Mouse (Mus musculus) limb, embryonic 11.5 days (tissue): ENCODE data around the gene Galnt17. TPM values are rescaled to one million over a fixed set of nuclear protein-coding genes. Genes with fewer than 3 reads are reported as not detected.

ENCODE experiments used
- ATAC-seq: fragments of 200-750 bp; cut with Nextera tagmentation; 2 replicates; pipeline ENCODE4 v1.8.0; 2017; ENCODE audit warnings: low read depth; ENCODE audit not compliant: insufficient number of reproducible peaks, low FRiP score, low TSS enrichment
- DNase-seq: peaks from one replicate; pipeline ENCODE4 v3.0.0-alpha.2; 2015; ENCODE audit warnings: low spot score
- H3K27ac ChIP-seq: fragments of 300-500 bp; sonication (generic); replicated peaks from 2 replicates; pipeline ENCODE4 v1.5.1; 2014; ENCODE audit warnings: low read depth, mild to moderate bottlenecking, low read length
- H3K27me3 ChIP-seq: fragments of 300-500 bp; sonication (generic); 2 replicates; pipeline ENCODE4 v1.6.1; 2014; ENCODE audit warnings: mild to moderate bottlenecking, low read length, mixed read lengths; ENCODE audit not compliant: control insufficient read depth, insufficient read depth
- H3K36me3 ChIP-seq: fragments of 300-500 bp; sonication (generic); 2 replicates; pipeline ENCODE4 v1.6.1; 2014; ENCODE audit warnings: mild to moderate bottlenecking, low read length, moderate library complexity, mixed read lengths; ENCODE audit not compliant: control insufficient read depth, insufficient read depth
- H3K4me1 ChIP-seq: fragments of 300-500 bp; sonication (generic); 2 replicates; pipeline ENCODE4 v1.6.1; 2014; ENCODE audit warnings: low read length, mixed read lengths; ENCODE audit not compliant: control insufficient read depth, insufficient read depth
- H3K4me2 ChIP-seq: fragments of 300-500 bp; sonication (generic); 2 replicates; pipeline ENCODE4 v1.6.1; 2014; ENCODE audit warnings: low read depth, mild to moderate bottlenecking, moderate library complexity; ENCODE audit not compliant: severe bottlenecking
- H3K4me3 ChIP-seq: fragments of 300-500 bp; sonication (generic); 2 replicates; pipeline ENCODE4 v1.5.1; 2014; ENCODE audit warnings: low read depth, low read length
- H3K9ac ChIP-seq: fragments of 300-500 bp; sonication (generic); 2 replicates; pipeline ENCODE4 v1.6.1; 2014; ENCODE audit warnings: mild to moderate bottlenecking, low read length
- H3K9me3 ChIP-seq: fragments of 300-500 bp; sonication (generic); 2 replicates; pipeline ENCODE4 v1.6.1; 2016; ENCODE audit warnings: low read length; ENCODE audit not compliant: control insufficient read depth
- WGBS: fragments of 180-500 bp; shearing (Covaris S2); extraction: QIAGEN DNeasy Blood & Tissue Kit; methylation state at CpG from one replicate; pipeline ENCODE4 v1.1.7; 2014; 5-methylcytosine and 5-hydroxymethylcytosine counted together
- polyA plus RNA-seq: library from polyadenylated mRNA; unstranded; fragments of >200 nt; fragmentation: Nextera tagmentation; extraction: Ambion mirVana; gene quantifications from 2 replicates; pipeline ENCODE4 v1.2.1, GENCODE M21; 2014

The Galnt17 gene
- polyA plus RNA-seq, 1 experiment from 2014 or later: 1.1 TPM

DNA sequence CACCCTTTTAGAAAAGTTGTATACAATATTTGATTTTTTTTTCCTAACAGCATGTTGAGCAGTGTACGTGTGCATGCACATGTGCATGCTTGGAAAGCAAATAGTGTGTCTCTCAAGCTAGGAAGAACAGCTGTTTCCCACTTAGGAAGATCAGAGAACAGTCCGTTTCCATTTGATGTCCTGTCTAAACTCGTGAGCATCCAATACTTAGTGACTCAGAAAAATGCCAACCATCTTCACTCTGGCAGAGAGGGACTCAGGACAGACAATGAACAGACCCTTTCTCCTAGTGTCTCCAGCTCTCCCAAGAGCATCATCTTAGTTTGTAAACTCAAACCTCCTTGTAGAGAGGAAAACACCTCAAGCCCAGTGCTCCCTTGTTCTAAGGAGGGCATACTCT is 116.0 kb downstream of the Galnt17 start:
- Histone ChIP-seq H3K27me3 (no peaks in the 10 kb centered on the region), H3K4me3 (no peak overlapping the region), H3K36me3 (no peaks in the 10 kb centered on the region), H3K4me1 (no peaks in the 10 kb centered on the region), H3K9me3 (no peaks in the 10 kb centered on the region), H3K9ac (no peak overlapping the region), H3K4me2 (no peak overlapping the region), H3K27ac (no peak overlapping the region)
- DNase-seq (no peak), ATAC-seq (no peak)
- WGBS: 76% methylated on average over 3 of the region's 3 CpGs

DNA sequence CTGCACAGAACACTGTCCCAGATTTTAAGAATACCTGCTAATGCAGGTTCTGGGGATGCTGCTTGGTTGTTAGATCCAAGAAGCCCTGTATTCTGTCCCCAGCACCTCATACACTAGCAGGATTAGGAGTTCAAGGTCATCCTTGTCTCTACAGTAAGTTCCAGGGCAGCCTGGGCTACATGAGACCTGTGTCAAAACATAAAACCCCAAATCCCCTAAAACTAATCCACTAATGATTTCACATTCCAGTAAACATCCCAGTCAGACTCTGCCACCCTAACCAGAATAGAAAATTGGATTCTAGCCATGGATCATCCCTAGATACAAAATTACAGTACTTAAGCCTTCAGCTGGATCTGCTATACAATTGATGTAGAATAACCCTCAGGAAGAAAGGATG is 123.7 kb downstream of the Galnt17 start:
- Histone ChIP-seq H3K27me3 (no peaks in the 10 kb centered on the region), H3K9ac (no peak overlapping the region)
- no peak for ATAC-seq

GRCm38 (mm10) chr5:131181231-131181630 is 127.1 kb downstream of the Galnt17 start:
- H3K27ac ChIP-seq: no peak overlapping the region
- no peak overlapping the region for H3K4me2 ChIP-seq
- no peak overlapping the region for H3K9ac ChIP-seq
- H3K4me1 ChIP-seq: no peaks in the 10 kb centered on the region
- no peak overlapping the region for H3K4me3 ChIP-seq
- no peaks in the 10 kb centered on the region for H3K27me3 ChIP-seq
- ATAC-seq (no peak), DNase-seq (no peak)
- 89% methylated on average over 1 of the region's 1 CpGs for WGBS
- no peaks in the 10 kb centered on the region for H3K36me3 ChIP-seq
- no peaks in the 10 kb centered on the region for H3K9me3 ChIP-seq

More for the DNA sequence above, 123.7 kb downstream of the Galnt17 start:
- no peaks in the 10 kb centered on the region for H3K9me3 ChIP-seq
- no peaks in the 10 kb centered on the region for H3K36me3 ChIP-seq
- DNase-seq: no peak
- H3K4me1 ChIP-seq: no peaks in the 10 kb centered on the region
- H3K4me2 ChIP-seq: no peak overlapping the region
- H3K27ac ChIP-seq: no peak overlapping the region
- no peak overlapping the region for H3K4me3 ChIP-seq

GRCm38 (mm10) chr5:131180756-131181155 is 127.5 kb downstream of the Galnt17 start:
- 91% methylated on average over 1 of the region's 1 CpGs for WGBS
- H3K4me2 ChIP-seq: no peak overlapping the region
- H3K9ac ChIP-seq: no peak overlapping the region
- H3K4me1 ChIP-seq: no peaks in the 10 kb centered on the region
- no peak overlapping the region for H3K4me3 ChIP-seq
- H3K27ac ChIP-seq: no peak overlapping the region
- DNase-seq (no peak), ATAC-seq (no peak)
- H3K27me3 ChIP-seq: no peaks in the 10 kb centered on the region
- no peaks in the 10 kb centered on the region for H3K9me3 ChIP-seq
- H3K36me3 ChIP-seq: no peaks in the 10 kb centered on the region

GRCm38 (mm10) chr5:131177851-131178250 is 130.4 kb downstream of the Galnt17 start:
- H3K36me3 ChIP-seq: no peaks in the 10 kb centered on the region
- no peak overlapping the region for H3K4me2 ChIP-seq
- H3K27me3 ChIP-seq: no peaks in the 10 kb centered on the region
- no peak for ATAC-seq
- H3K4me3 ChIP-seq: no peak overlapping the region
- no peaks in the 10 kb centered on the region for H3K9me3 ChIP-seq
- H3K9ac ChIP-seq: no peak overlapping the region
- H3K4me1 ChIP-seq: no peaks in the 10 kb centered on the region
- WGBS: 61% methylated on average over 7 of the region's 7 CpGs
- DNase-seq: no peak
- no peak overlapping the region for H3K27ac ChIP-seq

DNA sequence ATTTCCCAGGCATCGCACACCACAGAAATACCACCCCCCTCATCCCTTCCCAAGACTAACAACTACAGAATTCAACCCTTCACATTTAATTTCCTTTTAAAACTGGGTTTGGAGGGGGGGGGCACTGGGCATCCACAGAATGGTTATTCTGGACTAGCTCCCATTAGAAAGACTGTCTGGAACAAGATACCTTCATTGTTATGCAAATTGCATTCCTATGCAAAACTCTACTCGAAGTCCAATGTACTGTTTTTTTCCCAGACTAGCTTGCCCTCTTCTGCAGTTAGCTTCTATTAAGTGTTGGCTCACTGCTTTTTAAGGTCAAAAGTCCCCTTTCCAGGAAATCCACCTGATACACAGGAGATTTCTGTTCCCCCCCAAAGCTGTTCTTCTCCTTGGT is 131.1 kb downstream of the Galnt17 start:
- H3K4me2 ChIP-seq: no peak overlapping the region
- DNase-seq: no peak
- H3K9ac ChIP-seq: no peak overlapping the region
- H3K36me3 ChIP-seq: no peaks in the 10 kb centered on the region
- no peaks in the 10 kb centered on the region for H3K27me3 ChIP-seq
- no peaks in the 10 kb centered on the region for H3K9me3 ChIP-seq
- H3K4me1 ChIP-seq: no peaks in the 10 kb centered on the region
- no peak for ATAC-seq
- H3K4me3 ChIP-seq: no peak overlapping the region
- H3K27ac ChIP-seq: no peak overlapping the region
- WGBS: 61% methylated on average over 2 of the region's 2 CpGs

- no peak for DNase-seq
Measured at GRCm38 (mm10) chr5:131169186-131169585, 139.1 kb downstream of the Galnt17 start.

DNA sequence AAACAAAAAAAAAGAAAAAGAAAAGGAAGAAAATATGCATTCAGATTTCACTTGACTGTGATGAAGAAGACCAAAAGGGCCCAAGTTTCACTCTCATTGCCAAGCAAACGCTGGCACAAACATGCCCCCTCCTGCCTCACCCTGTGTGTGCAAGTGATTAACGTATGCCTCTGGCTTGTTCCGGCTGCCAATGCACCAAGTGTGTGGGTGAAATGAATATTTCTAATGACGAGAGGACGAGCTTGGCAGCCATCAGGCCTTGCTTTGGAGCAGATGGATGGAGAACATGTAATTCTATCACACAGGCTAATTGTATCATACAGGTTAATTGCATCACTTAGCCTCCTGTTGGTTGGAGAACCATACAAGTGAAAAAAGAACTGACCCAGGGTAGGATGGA is 140.9 kb downstream of the Galnt17 start:
- Histone ChIP-seq H3K4me2 (no peak overlapping the region), H3K4me3 (no peak overlapping the region), H3K9me3 (no peaks in the 10 kb centered on the region), H3K4me1 (no peaks in the 10 kb centered on the region), H3K36me3 (no peaks in the 10 kb centered on the region), H3K27ac (no peak overlapping the region), H3K27me3 (no peaks in the 10 kb centered on the region), H3K9ac (no peak overlapping the region)
- ATAC-seq (no peak), DNase-seq (no peak)
- 74% methylated on average over 5 of the region's 5 CpGs for WGBS

More at GRCm38 (mm10) chr5:131169186-131169585, 139.1 kb downstream of the Galnt17 start:
- Histone ChIP-seq H3K4me1 (no peaks in the 10 kb centered on the region), H3K9me3 (no peaks in the 10 kb centered on the region), H3K4me3 (no peak overlapping the region), H3K27me3 (no peaks in the 10 kb centered on the region), H3K36me3 (no peaks in the 10 kb centered on the region), H3K9ac (no peak overlapping the region), H3K27ac (no peak overlapping the region), H3K4me2 (no peak overlapping the region)
- 84% methylated on average over 6 of the region's 6 CpGs for WGBS
- no peak for ATAC-seq

- Histone ChIP-seq H3K27ac (no peak overlapping the region), H3K9ac (no peak overlapping the region), H3K4me2 (no peak overlapping the region), H3K4me1 (no peaks in the 10 kb centered on the region), H3K4me3 (no peak overlapping the region), H3K27me3 (no peaks in the 10 kb centered on the region), H3K9me3 (no peaks in the 10 kb centered on the region), H3K36me3 (no peaks in the 10 kb centered on the region)
- ATAC-seq (no peak), DNase-seq (no peak)
- WGBS: 88% methylated on average over 7 of the region's 7 CpGs
Measured at GRCm38 (mm10) chr5:131165681-131166080, 142.6 kb downstream of the Galnt17 start.
